Mouse (Mus musculus) limb, embryonic 11.5 days (tissue): ENCODE results near the gene Zxdb. TPM values are rescaled to one million over a fixed set of nuclear protein-coding genes. Genes with fewer than 3 reads are reported as not detected.

Source experiments
- ATAC-seq: fragments of 200-750 bp; cut with Nextera tagmentation; 2 replicates; pipeline ENCODE4 v1.8.0; 2017; ENCODE audit warnings: low read depth; ENCODE audit not compliant: insufficient number of reproducible peaks, low FRiP score, low TSS enrichment
- DNase-seq: peaks from one replicate; pipeline ENCODE4 v3.0.0-alpha.2; 2015; ENCODE audit warnings: low spot score
- H3K27ac ChIP-seq: fragments of 300-500 bp; sonication (generic); replicated peaks from 2 replicates; pipeline ENCODE4 v1.5.1; 2014; ENCODE audit warnings: low read depth, mild to moderate bottlenecking, low read length
- H3K27me3 ChIP-seq: fragments of 300-500 bp; sonication (generic); 2 replicates; pipeline ENCODE4 v1.6.1; 2014; ENCODE audit warnings: mild to moderate bottlenecking, low read length, mixed read lengths; ENCODE audit not compliant: control insufficient read depth, insufficient read depth
- H3K36me3 ChIP-seq: fragments of 300-500 bp; sonication (generic); 2 replicates; pipeline ENCODE4 v1.6.1; 2014; ENCODE audit warnings: mild to moderate bottlenecking, low read length, moderate library complexity, mixed read lengths; ENCODE audit not compliant: control insufficient read depth, insufficient read depth
- H3K4me1 ChIP-seq: fragments of 300-500 bp; sonication (generic); 2 replicates; pipeline ENCODE4 v1.6.1; 2014; ENCODE audit warnings: low read length, mixed read lengths; ENCODE audit not compliant: control insufficient read depth, insufficient read depth
- H3K4me2 ChIP-seq: fragments of 300-500 bp; sonication (generic); 2 replicates; pipeline ENCODE4 v1.6.1; 2014; ENCODE audit warnings: low read depth, mild to moderate bottlenecking, moderate library complexity; ENCODE audit not compliant: severe bottlenecking
- H3K4me3 ChIP-seq: fragments of 300-500 bp; sonication (generic); 2 replicates; pipeline ENCODE4 v1.5.1; 2014; ENCODE audit warnings: low read depth, low read length
- H3K9ac ChIP-seq: fragments of 300-500 bp; sonication (generic); 2 replicates; pipeline ENCODE4 v1.6.1; 2014; ENCODE audit warnings: mild to moderate bottlenecking, low read length
- H3K9me3 ChIP-seq: fragments of 300-500 bp; sonication (generic); 2 replicates; pipeline ENCODE4 v1.6.1; 2016; ENCODE audit warnings: low read length; ENCODE audit not compliant: control insufficient read depth
- WGBS: fragments of 180-500 bp; shearing (Covaris S2); extraction: QIAGEN DNeasy Blood & Tissue Kit; methylation state at CpG from one replicate; pipeline ENCODE4 v1.1.7; 2014; 5-methylcytosine and 5-hydroxymethylcytosine counted together
- polyA plus RNA-seq: library from polyadenylated mRNA; unstranded; fragments of >200 nt; fragmentation: Nextera tagmentation; extraction: Ambion mirVana; gene quantifications from 2 replicates; pipeline ENCODE4 v1.2.1, GENCODE M21; 2014

Zxdb gene
- polyA plus RNA-seq, 1 experiment from 2014 or later = 2.0 TPM

GRCm38 (mm10) chrX:94731596-94731995, 7.2 kb downstream of the Zxdb start:
- Histone ChIP-seq H3K4me1 (no peaks in the 10 kb centered on the region), H3K27me3 (no peaks in the 10 kb centered on the region), H3K4me3 (no peak overlapping the region), H3K9me3 (no peaks in the 10 kb centered on the region), H3K36me3 (no peaks in the 10 kb centered on the region), H3K27ac (no peak overlapping the region), H3K4me2 (no peak overlapping the region), H3K9ac (no peak overlapping the region)
- ATAC-seq (no peak), DNase-seq (no peak)

DNA sequence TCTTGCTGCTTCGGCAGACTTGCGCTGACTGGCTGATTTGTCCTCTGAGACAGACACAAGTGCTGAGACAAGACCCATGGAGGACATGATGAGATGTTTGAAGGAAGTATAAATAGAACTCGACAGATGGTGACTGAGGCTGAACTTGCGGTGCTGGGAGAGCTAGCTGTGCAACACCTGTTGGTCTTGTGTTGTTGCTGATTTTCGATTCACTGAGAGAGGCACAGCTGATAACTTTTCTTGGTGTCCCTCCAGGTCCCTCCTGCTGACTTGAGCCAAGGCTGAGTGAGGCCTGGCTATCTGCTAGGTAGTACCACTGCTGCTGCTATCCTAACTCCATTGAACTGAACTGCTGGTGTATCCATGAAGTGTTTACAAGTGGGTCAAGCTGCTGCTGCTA, 29.4 kb downstream of the Zxdb start:
- no peak for DNase-seq
- Histone ChIP-seq H3K4me3 (no peak overlapping the region), H3K27me3 (no peaks in the 10 kb centered on the region), H3K4me2 (no peak overlapping the region), H3K36me3 (no peaks in the 10 kb centered on the region), H3K27ac (no peak overlapping the region), H3K9ac (no peak overlapping the region), H3K9me3 (no peaks in the 10 kb centered on the region), H3K4me1 (no peaks in the 10 kb centered on the region)
- WGBS = 91% methylated on average over 5 of the region's 5 CpGs
- no peak for ATAC-seq

- DNase-seq (no peak), ATAC-seq (no peak)
- Histone ChIP-seq H3K4me1 (no peaks in the 10 kb centered on the region), H3K9ac (no peak overlapping the region), H3K4me3 (no peak overlapping the region), H3K27ac (no peak overlapping the region), H3K4me2 (no peak overlapping the region), H3K27me3 (no peaks in the 10 kb centered on the region), H3K9me3 (no peaks in the 10 kb centered on the region), H3K36me3 (no peaks in the 10 kb centered on the region)
- 36% methylated on average over 1 of the region's 1 CpGs for WGBS
Measured at GRCm38 (mm10) chrX:94759959-94760358, 35.6 kb downstream of the Zxdb start.

- H3K9me3 ChIP-seq = no peaks in the 10 kb centered on the region
- no peaks in the 10 kb centered on the region for H3K4me1 ChIP-seq
- 94% methylated on average over 33 of the region's 34 CpGs for WGBS
- no peaks in the 10 kb centered on the region for H3K27me3 ChIP-seq
- no peaks in the 10 kb centered on the region for H3K36me3 ChIP-seq
- DNase-seq = no peak
- no peak overlapping the region for H3K4me3 ChIP-seq
- H3K27ac ChIP-seq = no peak overlapping the region
- no peak overlapping the region for H3K4me2 ChIP-seq
- no peak for ATAC-seq
- H3K9ac ChIP-seq = no peak overlapping the region
Measured at GRCm38 (mm10) chrX:94773876-94774275, 49.5 kb downstream of the Zxdb start.

Other genes with a start within 250 kb of the Zxdb start
- 765 and 789 TPM in 2 replicates for gene Maged1, start 182.4 kb upstream of the Zxdb start, polyA plus RNA-seq
- gene Gspt2, start 88.5 kb upstream of the Zxdb start, polyA plus RNA-seq = 7.6 and 9.2 TPM in 2 replicates